Mouse (Mus musculus) E14TG2a.4 (cell line): ENCODE measurements around the gene Zfand2b.

Experiments
- H3K27me3 ChIP-seq: 2 replicates; pipeline ENCODE4 v1.6.1; 2014; ENCODE audit warnings: low read length, control low read depth; ENCODE audit not compliant: insufficient read depth
- H3K36me3 ChIP-seq: 2 replicates; pipeline ENCODE4 v1.6.1; 2014; ENCODE audit warnings: low read length, control low read depth; ENCODE audit not compliant: insufficient read depth
- H3K4me1 ChIP-seq: replicated peaks from 2 replicates; pipeline ENCODE4 v1.6.1; 2014; ENCODE audit warnings: low read depth, low read length, control low read depth
- H3K4me3 ChIP-seq: replicated peaks from 2 replicates; pipeline ENCODE4 v1.5.1; 2014; ENCODE audit warnings: mild to moderate bottlenecking, low read length
- H3K9me3 ChIP-seq: 2 replicates; pipeline ENCODE4 v1.6.1; 2014; ENCODE audit warnings: low read length, control low read depth
- CTCF ChIP-seq: conservative IDR thresholded peaks from 2 replicates; pipeline ENCODE4 v1.5.1; 2014; ENCODE audit warnings: low read length
- NANOG ChIP-seq: IDR thresholded peaks from 2 replicates; pipeline ENCODE4 v1.6.1; 2014; ENCODE audit warnings: borderline replicate concordance, low read length, mixed read lengths
- POU5F1 ChIP-seq: IDR thresholded peaks from 2 replicates; pipeline ENCODE4 v1.6.1; 2014; ENCODE audit warnings: low read length, borderline replicate concordance

The Zfand2b gene

DNA sequence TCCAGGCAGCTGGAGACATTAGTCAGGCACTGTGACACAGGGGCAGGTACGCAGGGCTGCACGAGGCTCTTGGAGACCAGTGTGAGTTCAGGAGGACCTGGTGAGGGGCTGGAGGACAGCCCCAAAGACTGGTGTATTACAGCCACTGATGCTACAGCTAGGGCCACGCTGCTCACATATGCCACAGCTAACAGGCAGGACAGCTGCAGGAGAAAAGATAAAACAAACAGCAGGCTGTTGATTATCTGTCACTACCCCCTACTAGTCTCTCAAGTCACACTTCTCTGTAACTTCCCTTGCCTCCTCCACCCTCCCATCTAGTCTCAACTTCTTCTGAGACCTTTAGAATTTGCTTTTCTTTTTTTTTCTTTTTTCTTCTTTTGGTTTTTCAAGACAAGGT lies 31.7 kb upstream of the Zfand2b start:
- Histone ChIP-seq H3K9me3 (no peaks in the 10 kb centered on the region), H3K4me3 (no peak overlapping the region), H3K36me3 (peaks cover 23% of the 10 kb centered on the region), H3K4me1 (peaks cover 17% of the 10 kb centered on the region), H3K27me3 (peaks cover 54% of the 10 kb centered on the region)
- TF ChIP-seq POU5F1, result no peak
- no peak for TF ChIP-seq NANOG
- no peak for TF ChIP-seq CTCF

DNA sequence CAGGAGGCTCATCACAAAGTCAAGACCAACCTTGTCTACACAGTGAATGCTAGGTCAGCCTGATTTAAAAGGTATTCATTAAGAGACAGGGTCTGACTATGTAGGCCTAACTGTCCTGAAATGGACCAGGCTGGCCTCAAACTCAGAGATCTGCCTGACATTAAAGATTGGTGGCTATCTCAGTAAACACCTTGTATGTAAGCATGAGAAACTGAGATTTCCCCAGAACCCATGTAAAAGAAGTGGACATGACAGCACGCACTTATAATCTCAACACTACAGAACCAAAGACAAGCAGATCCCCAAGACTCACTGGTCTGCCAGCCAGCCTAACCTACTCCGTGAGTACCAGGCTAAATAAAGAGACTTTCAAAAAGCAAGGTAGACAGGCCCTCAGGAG lies 30.0 kb upstream of the Zfand2b start:
- no peaks in the 10 kb centered on the region for H3K9me3 ChIP-seq
- peaks cover 23% of the 10 kb centered on the region for H3K36me3 ChIP-seq
- H3K4me3 ChIP-seq, result no peak overlapping the region
- TF ChIP-seq NANOG, result no peak
- no peak for TF ChIP-seq POU5F1
- no peak for TF ChIP-seq CTCF
- peaks cover 26% of the 10 kb centered on the region for H3K4me1 ChIP-seq
- peaks cover 50% of the 10 kb centered on the region for H3K27me3 ChIP-seq

GRCm38 (mm10) chr1:75140601-75141190 lies 27.8 kb upstream of the Zfand2b start:
- Histone ChIP-seq H3K36me3 (peaks cover 43% of the 10 kb centered on the region), H3K9me3 (no peaks in the 10 kb centered on the region), H3K27me3 (peaks cover 48% of the 10 kb centered on the region), H3K4me3 (peak overlapping the region; percentile 85), H3K4me1 (peaks cover 26% of the 10 kb centered on the region)
- TF ChIP-seq POU5F1 (no peak), NANOG (no peak), CTCF (no peak)

GRCm38 (mm10) chr1:75141486-75142190 lies 26.8 kb upstream of the Zfand2b start:
- TF ChIP-seq POU5F1 (no peak), NANOG (no peak), CTCF (no peak)
- H3K36me3 ChIP-seq, result peaks cover 47% of the 10 kb centered on the region
- peak overlapping the region; percentile 85 for H3K4me3 ChIP-seq
- H3K9me3 ChIP-seq, result no peaks in the 10 kb centered on the region
- H3K27me3 ChIP-seq, result peaks cover 48% of the 10 kb centered on the region
- H3K4me1 ChIP-seq, result peaks cover 26% of the 10 kb centered on the region

DNA sequence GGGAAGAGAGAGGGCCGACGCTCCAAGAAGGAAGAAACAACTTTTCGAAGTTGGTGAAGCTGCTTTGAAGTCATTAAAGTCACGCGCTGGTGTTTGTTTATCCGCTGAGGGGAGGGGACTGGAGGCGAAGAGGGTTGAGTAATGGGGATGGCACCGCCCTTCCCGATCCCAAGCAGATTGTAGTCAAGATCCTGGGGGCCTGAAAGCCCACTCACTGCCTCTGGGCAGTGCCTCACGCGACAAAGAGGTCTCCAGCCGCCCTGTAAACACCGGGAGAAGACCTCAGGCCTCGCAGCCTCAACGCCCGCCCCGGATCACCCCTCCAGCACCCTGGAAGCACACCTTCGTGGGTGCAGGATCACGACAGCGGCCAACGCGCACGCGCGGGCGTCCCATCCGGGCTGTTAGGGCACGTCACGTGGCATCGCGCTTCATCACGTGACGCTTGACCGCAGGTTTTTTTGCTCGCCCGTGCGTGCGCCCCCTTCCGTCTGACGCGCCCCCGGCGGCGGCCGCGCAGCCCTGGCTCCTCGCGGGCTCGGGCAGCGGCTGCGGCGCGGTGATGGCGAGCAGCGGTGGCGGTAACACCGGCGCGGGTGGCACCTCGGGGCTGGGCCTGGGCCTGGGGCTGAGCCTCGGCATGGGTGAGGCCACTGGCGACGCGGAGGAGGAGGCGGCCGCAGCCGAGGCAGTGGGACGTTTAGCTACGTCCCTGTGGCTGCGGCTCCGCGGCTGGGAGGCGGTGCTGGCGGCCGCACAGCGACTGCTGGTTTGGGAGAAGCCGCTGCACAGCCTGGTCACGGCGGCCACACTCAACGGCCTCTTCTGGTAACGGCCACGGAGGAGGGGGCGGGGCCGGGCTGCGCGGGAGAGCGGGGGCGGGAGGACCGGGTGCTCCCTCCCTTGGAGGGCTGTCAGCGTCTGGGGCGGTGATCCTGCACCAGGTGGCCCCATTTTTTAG lies 25.9 kb upstream of the Zfand2b start, which contains the start of the genes Cnppd1 and Retreg2:
Gene Cnppd1, minus strand, starts transcription at position 411 of the 961 bp plus-strand sequence.
Gene Retreg2, plus strand, starts transcription at position 478 of the 961 bp plus-strand sequence.
- peak within 1 kb of the TSS; percentile 85 for H3K4me3 ChIP-seq
- TF ChIP-seq NANOG, result no peak
- no peak for TF ChIP-seq POU5F1
- no peak for TF ChIP-seq CTCF
- peaks cover 48% of the 10 kb centered on the region for H3K27me3 ChIP-seq
- peaks cover 26% of the 10 kb centered on the region for H3K4me1 ChIP-seq
- H3K9me3 ChIP-seq, result no peaks in the 10 kb centered on the region
- peaks cover 49% of the 10 kb centered on the region for H3K36me3 ChIP-seq

- no peak for TF ChIP-seq NANOG
- no peak for TF ChIP-seq CTCF
- no peak for TF ChIP-seq POU5F1
- Histone ChIP-seq H3K9me3 (no peaks in the 10 kb centered on the region), H3K27me3 (peaks cover 32% of the 10 kb centered on the region), H3K4me3 (no peak overlapping the region), H3K4me1 (peaks cover 26% of the 10 kb centered on the region), H3K36me3 (peaks cover 50% of the 10 kb centered on the region)
These were observed 22.9 kb upstream of the Zfand2b start for GRCm38 (mm10) chr1:75145589-75145988.

- H3K36me3 ChIP-seq, result peaks cover 50% of the 10 kb centered on the region
- peaks cover 13% of the 10 kb centered on the region for H3K27me3 ChIP-seq
- peaks cover 10% of the 10 kb centered on the region for H3K4me1 ChIP-seq
- H3K9me3 ChIP-seq, result no peaks in the 10 kb centered on the region
- no peak for TF ChIP-seq POU5F1
- H3K4me3 ChIP-seq, result no peak overlapping the region
These were observed 20.9 kb upstream of the Zfand2b start for GRCm38 (mm10) chr1:75147411-75148135.
